Comparison of ENCODE assay signal across 21 mouse cellular contexts in the genomic region with DNA sequence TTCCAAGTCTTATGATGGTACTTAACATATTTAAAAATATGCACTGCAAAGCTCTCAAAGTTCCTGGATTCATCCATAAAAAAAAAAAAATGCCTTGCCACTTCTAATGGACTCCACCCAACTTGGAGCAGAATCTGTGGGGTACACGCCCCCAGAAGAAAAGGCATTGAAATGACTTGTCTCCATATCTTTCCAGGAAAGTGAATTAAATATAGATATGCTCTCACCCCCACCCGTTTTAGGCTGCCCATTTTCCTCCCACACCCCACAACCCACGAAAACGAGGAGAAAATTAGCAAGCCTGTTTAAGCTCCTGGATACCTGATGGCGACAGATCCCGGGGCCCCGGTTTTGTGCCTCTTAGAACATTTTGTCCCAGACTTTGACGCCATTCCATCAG.
DNase-seq lines count a peak whose midpoint lies in the region; ATAC-seq and TF ChIP-seq lines count a peak whose summit lies in the region.
"Had no signal": no experiment of that assay in that cellular context is flagged by ENCODE, and none has a peak within 500 bp of the region (broad histone marks: within the 10 kb centered on the region; RNA-seq: fewer than 3 reads in every experiment).

No protein-coding gene starts in this region.

- peak overlapping the region; percentile 15; the same call in 1 of the 2 replicates for H3K27ac ChIP-seq in left cerebral cortex, adult 2 months
- no peak overlapping the region for H3K27ac ChIP-seq in heart, embryonic 11.5 days (ENCODE audit: low read depth, low read length)
- H3K27ac ChIP-seq: embryonic facial prominence, embryonic 13.5 days; forebrain, embryonic 13.5 days; heart, adult 2 months; hindbrain, embryonic 10.5 days; hindbrain, embryonic 14.5 days; intestine, embryonic 15.5 days had no signal

- H3K4me3 ChIP-seq in left cerebral cortex, adult 2 months, result no peak overlapping the region
- H3K4me3 ChIP-seq in heart, embryonic 11.5 days (ENCODE audit: low read depth, low read length), result no peak overlapping the region
- H3K4me3 ChIP-seq: embryonic facial prominence, embryonic 13.5 days; forebrain, embryonic 13.5 days; heart, adult 2 months; heart, embryonic 12.5 days; hindbrain, embryonic 10.5 days; intestine, embryonic 15.5 days had no signal

- peaks cover 7% of the 10 kb centered on the region for H3K4me1 ChIP-seq in heart, embryonic 11.5 days (ENCODE audit: control insufficient read depth, insufficient read depth, low read length)
- H3K4me1 ChIP-seq: embryonic facial prominence, embryonic 13.5 days; forebrain, embryonic 13.5 days; intestine, embryonic 15.5 days had no signal

- H3K4me2 ChIP-seq in heart, embryonic 11.5 days, result no peak overlapping the region
- H3K4me2 ChIP-seq: embryonic facial prominence, embryonic 13.5 days; forebrain, embryonic 13.5 days; heart, embryonic 12.5 days; hindbrain, embryonic 14.5 days; intestine, embryonic 15.5 days had no signal

- H3K9ac ChIP-seq in heart, embryonic 11.5 days (ENCODE audit: low read depth, low read length), result no peak overlapping the region
- H3K9ac ChIP-seq: embryonic facial prominence, embryonic 13.5 days; forebrain, embryonic 13.5 days; heart, embryonic 12.5 days; hindbrain, embryonic 14.5 days; intestine, embryonic 15.5 days had no signal

- H3K36me3 ChIP-seq in heart, embryonic 11.5 days (ENCODE audit: control insufficient read depth, insufficient read depth, low read length), result no peaks in the 10 kb centered on the region
- H3K36me3 ChIP-seq: embryonic facial prominence, embryonic 13.5 days; heart, embryonic 12.5 days; hindbrain, embryonic 10.5 days; intestine, embryonic 15.5 days had no signal

- H3K9me3 ChIP-seq in heart, embryonic 11.5 days (replicated peaks; ENCODE audit: control insufficient read depth, low read length), result no peaks in the 10 kb centered on the region
- H3K9me3 ChIP-seq: embryonic facial prominence, embryonic 13.5 days; forebrain, embryonic 13.5 days; heart, embryonic 12.5 days; hindbrain, embryonic 10.5 days; intestine, embryonic 15.5 days had no signal

- intact Hi-C loops in left cerebral cortex, adult 2 months (cut with DNase I), result loop anchor here (5.0 to 10.0 kb wide), 2 partner anchors 114 to 304 kb away; no protein-coding TSS in a partner anchor
- intact Hi-C loops in left cerebral cortex, postnatal 4 days (cut with DNase I), result no loop called here

- peak; percentile 51 to 58 for DNase-seq in frontal cortex, adult 2 months (ENCODE audit: extremely low spot score in 1 of 2, low spot score in 1 of 2)
- DNase-seq in frontal cortex, postnatal 25 days (ENCODE audit: low spot score in 2 of 2), result no peak
- peak in 1 of 2 experiments; percentile 31 for DNase-seq in left cerebral cortex, adult 2 months (ENCODE audit: extremely low spot score in 1 of 2, low spot score in 2 of 2)
- no peak for DNase-seq in left cerebral cortex, postnatal 4 days
- peak; percentile 28 to 46 for DNase-seq in left cerebral cortex, adult 9 months (ENCODE audit: low spot score in 2 of 2)
- peak; percentile 40 for DNase-seq in right cerebral cortex, postnatal 25 days
- DNase-seq: adrenal gland, postnatal 25 days; cerebellum, adult 8-10 months; cerebellum, postnatal 14 days; gastrocnemius, postnatal 10 days; heart, adult 2 months had no signal

- H3K27me3 ChIP-seq in heart, embryonic 11.5 days (ENCODE audit: control insufficient read depth, insufficient read depth, low read length), result peaks cover 8% of the 10 kb centered on the region; the same call in 1 of the 2 replicates
- H3K27me3 ChIP-seq: CH12.LX, Patski had no signal

- ATAC-seq in heart, embryonic 11.5 days (replicated peaks; ENCODE audit: insufficient number of reproducible peaks, low FRiP score, low TSS enrichment), result no peak
- ATAC-seq: activated CD4-positive, CD25-positive, alpha-beta regulatory T cell, adult 4 months; forebrain, embryonic 13.5 days; intestine, embryonic 15.5 days; Patski had no signal

- 70% methylated on average over 8 of the region's 8 CpGs for WGBS in heart, embryonic 11.5 days (ENCODE audit: insufficient replicate concordance)

- no peak for TF ChIP-seq CTCF in left cerebral cortex, adult 2 months (IDR thresholded peaks at IDR 0.05)

Comparison
In these comparisons a context has a peak if more than half of its experiments do, and no peak if none do; other contexts are left out.
1. DNase-seq: peak in frontal cortex, adult 2 months (2 of 2), left cerebral cortex, adult 9 months (2 of 2) and right cerebral cortex, postnatal 25 days (single experiment); none in frontal cortex, postnatal 25 days (0 of 2) and left cerebral cortex, postnatal 4 days (single experiment).